Mouse (Mus musculus) midbrain, embryonic 14.5 days (tissue): ENCODE data around the gene Ttc9. TPM values are rescaled to one million over a fixed set of nuclear protein-coding genes. Genes with fewer than 3 reads are reported as not detected.

ENCODE experiments used
- ATAC-seq: fragments of 200-750 bp; cut with Nextera tagmentation; 2 replicates; pipeline ENCODE4 v1.8.0; 2017; ENCODE audit warnings: moderate number of reproducible peaks, moderate library complexity; ENCODE audit not compliant: low FRiP score, low TSS enrichment
- DNase-seq: peaks from one replicate; pipeline ENCODE4 v3.0.0-alpha.2; 2015
- H3K27ac ChIP-seq: fragments of 300-500 bp; sonication (generic); replicated peaks from 2 replicates; pipeline ENCODE4 v1.5.1; 2014; ENCODE audit warnings: mild to moderate bottlenecking, low read depth, low read length, moderate library complexity
- H3K27me3 ChIP-seq: fragments of 300-500 bp; sonication (generic); 2 replicates; pipeline ENCODE4 v1.6.1; 2014; ENCODE audit warnings: low read length, control low read depth, mixed read lengths; ENCODE audit not compliant: control insufficient read depth, insufficient read depth
- H3K36me3 ChIP-seq: fragments of 300-500 bp; sonication (generic); 2 replicates; pipeline ENCODE4 v1.6.1; 2014; ENCODE audit warnings: low read length, control low read depth; ENCODE audit not compliant: control insufficient read depth, insufficient read depth
- H3K4me1 ChIP-seq: fragments of 300-500 bp; sonication (generic); 2 replicates; pipeline ENCODE4 v1.6.1; 2014; ENCODE audit warnings: mild to moderate bottlenecking, antibody characterized with exemption, low read length, control low read depth; ENCODE audit not compliant: control insufficient read depth, insufficient read depth
- H3K4me2 ChIP-seq: fragments of 300-500 bp; sonication (generic); 2 replicates; pipeline ENCODE4 v1.6.1; 2014; ENCODE audit warnings: mild to moderate bottlenecking, low read length, moderate library complexity
- H3K4me3 ChIP-seq: fragments of 300-500 bp; sonication (generic); replicated peaks from 2 replicates; pipeline ENCODE4 v1.5.1; 2014; ENCODE audit warnings: low read depth, low read length
- H3K9ac ChIP-seq: fragments of 300-500 bp; sonication (generic); replicated peaks from 2 replicates; pipeline ENCODE4 v1.6.1; 2014; ENCODE audit warnings: mild to moderate bottlenecking, low read length, moderate library complexity
- H3K9me3 ChIP-seq: fragments of 300-500 bp; sonication (generic); 2 replicates; pipeline ENCODE4 v1.6.1; 2016; ENCODE audit warnings: low read length, control low read depth, mixed read lengths; ENCODE audit not compliant: control insufficient read depth
- WGBS: fragments of 180-500 bp; shearing (Covaris S2); extraction: QIAGEN DNeasy Blood & Tissue Kit; methylation state at CpG from one replicate; pipeline ENCODE4 v1.1.7; 2014; 5-methylcytosine and 5-hydroxymethylcytosine counted together
- polyA plus RNA-seq: library from polyadenylated mRNA; unstranded; fragments of >200 nt; fragmentation: Nextera tagmentation; extraction: Ambion mirVana; gene quantifications from 2 replicates; pipeline ENCODE4 v1.2.1, GENCODE M21; 2014

Gene Ttc9
- polyA plus RNA-seq, 1 experiment from 2014 or later: 10.7 TPM

DNA sequence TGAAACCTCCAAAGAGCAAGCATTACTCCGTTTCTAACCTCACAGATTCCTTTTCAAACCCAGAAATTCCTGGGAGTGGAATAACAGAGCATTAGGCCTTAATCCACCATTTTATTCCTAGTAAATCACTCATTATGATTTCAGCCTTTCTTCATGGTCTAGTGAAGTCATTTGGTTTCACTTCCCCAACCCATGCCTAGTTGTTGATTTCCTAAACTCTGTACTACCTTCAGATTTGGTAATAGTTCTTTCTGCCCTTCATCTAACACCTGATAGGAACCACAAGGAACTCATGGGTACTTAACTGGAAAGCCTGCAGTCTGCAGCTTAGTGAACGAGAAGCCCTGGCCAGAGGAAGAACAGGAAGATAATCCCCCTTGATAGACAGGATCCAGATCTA lies 44.5 kb downstream of the Ttc9 start:
- no peaks in the 10 kb centered on the region for H3K9me3 ChIP-seq
- no peak overlapping the region for H3K9ac ChIP-seq
- peak; percentile 24 for DNase-seq
- H3K4me1 ChIP-seq: no peaks in the 10 kb centered on the region
- H3K27me3 ChIP-seq: no peaks in the 10 kb centered on the region
- no peak for ATAC-seq
- no peaks in the 10 kb centered on the region for H3K36me3 ChIP-seq
- no peak overlapping the region for H3K4me2 ChIP-seq
- H3K4me3 ChIP-seq: no peak overlapping the region
- no peak overlapping the region for H3K27ac ChIP-seq
- WGBS: 12% methylated on average over 2 of the region's 2 CpGs

DNA sequence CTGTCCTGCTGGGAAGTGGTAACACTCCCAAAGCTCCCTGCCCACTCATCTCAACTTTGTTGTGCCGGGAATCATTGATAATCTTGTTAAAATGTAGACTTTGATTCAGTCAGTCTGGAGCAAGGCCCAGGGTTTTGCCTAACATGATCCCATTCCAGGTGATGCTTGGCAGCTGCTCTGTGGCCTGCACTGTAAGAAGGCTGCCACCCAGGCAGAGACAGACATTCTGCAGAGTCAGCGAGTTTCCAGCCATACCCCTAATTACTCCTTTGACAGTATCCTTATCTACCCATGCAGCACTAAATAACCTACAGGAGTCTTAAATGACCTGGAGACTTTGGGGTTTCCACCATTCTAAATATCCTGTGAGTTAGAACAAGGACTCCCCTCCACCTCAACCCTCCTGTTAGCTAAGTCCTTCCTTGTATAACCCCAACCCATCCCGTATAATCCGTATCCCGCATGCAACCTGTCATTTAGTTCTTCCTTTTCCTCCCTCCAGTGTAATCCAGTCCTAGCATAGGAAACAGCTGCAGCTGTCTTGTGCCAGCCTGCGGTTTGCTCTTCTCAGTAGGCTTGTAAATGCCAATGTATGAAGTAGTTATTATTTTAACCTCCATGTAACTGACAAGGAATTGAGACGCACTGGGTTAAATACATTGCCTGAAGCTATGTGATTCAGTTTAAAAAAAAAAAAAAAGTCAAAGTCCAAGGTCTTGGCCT lies 48.9 kb downstream of the Ttc9 start:
- no peaks in the 10 kb centered on the region for H3K36me3 ChIP-seq
- no peaks in the 10 kb centered on the region for H3K4me1 ChIP-seq
- no peaks in the 10 kb centered on the region for H3K27me3 ChIP-seq
- H3K4me3 ChIP-seq: no peak overlapping the region
- H3K27ac ChIP-seq: no peak overlapping the region
- H3K9me3 ChIP-seq: no peaks in the 10 kb centered on the region
- ATAC-seq (no peak), DNase-seq (no peak)
- WGBS: 76% methylated on average over 7 of the region's 7 CpGs
- no peak overlapping the region for H3K4me2 ChIP-seq
- H3K9ac ChIP-seq: no peak overlapping the region

GRCm38 (mm10) chr12:81683395-81683794 lies 52.3 kb downstream of the Ttc9 start:
- no peaks in the 10 kb centered on the region for H3K27me3 ChIP-seq
- H3K36me3 ChIP-seq: no peaks in the 10 kb centered on the region
- H3K4me1 ChIP-seq: peaks cover 8% of the 10 kb centered on the region
- H3K4me3 ChIP-seq: no peak overlapping the region
- H3K4me2 ChIP-seq: no peak overlapping the region
- 80% methylated on average over 11 of the region's 11 CpGs for WGBS
- DNase-seq: no peak
- no peak overlapping the region for H3K9ac ChIP-seq
- no peak overlapping the region for H3K27ac ChIP-seq
- ATAC-seq: no peak
- H3K9me3 ChIP-seq: no peaks in the 10 kb centered on the region

- ATAC-seq (no peak), DNase-seq (no peak)
- Histone ChIP-seq H3K4me1 (peaks cover 8% of the 10 kb centered on the region), H3K4me2 (no peak overlapping the region), H3K9ac (no peak overlapping the region), H3K27ac (no peak overlapping the region), H3K4me3 (no peak overlapping the region), H3K27me3 (no peaks in the 10 kb centered on the region), H3K36me3 (no peaks in the 10 kb centered on the region), H3K9me3 (no peaks in the 10 kb centered on the region)
- WGBS: 75% methylated on average over 6 of the region's 6 CpGs
Observed at GRCm38 (mm10) chr12:81684096-81684495, 53.0 kb downstream of the Ttc9 start.

GRCm38 (mm10) chr12:81685981-81686380 lies 54.9 kb downstream of the Ttc9 start:
- Histone ChIP-seq H3K36me3 (no peaks in the 10 kb centered on the region), H3K4me2 (no peak overlapping the region), H3K27ac (peak overlapping the region; percentile 46), H3K9me3 (no peaks in the 10 kb centered on the region), H3K9ac (no peak overlapping the region), H3K27me3 (no peaks in the 10 kb centered on the region), H3K4me3 (no peak overlapping the region), H3K4me1 (peaks cover 8% of the 10 kb centered on the region)
- ATAC-seq (no peak; the same call in 1 of the 2 replicates), DNase-seq (no peak)
- 37% methylated on average over 3 of the region's 3 CpGs for WGBS

GRCm38 (mm10) chr12:81686406-81687117 lies 55.5 kb downstream of the Ttc9 start:
- H3K4me3 ChIP-seq: no peak overlapping the region
- peak overlapping the region; percentile 46 for H3K27ac ChIP-seq
- peaks cover 8% of the 10 kb centered on the region for H3K4me1 ChIP-seq
- H3K36me3 ChIP-seq: no peaks in the 10 kb centered on the region
- 24% methylated on average over 12 of the region's 12 CpGs for WGBS
- DNase-seq: peak; percentile 65
- H3K9ac ChIP-seq: no peak overlapping the region
- H3K27me3 ChIP-seq: no peaks in the 10 kb centered on the region
- H3K9me3 ChIP-seq: no peaks in the 10 kb centered on the region
- peak overlapping the region; percentile 11; the same call in 1 of the 2 replicates for H3K4me2 ChIP-seq
- ATAC-seq: peak; percentile 73

DNA sequence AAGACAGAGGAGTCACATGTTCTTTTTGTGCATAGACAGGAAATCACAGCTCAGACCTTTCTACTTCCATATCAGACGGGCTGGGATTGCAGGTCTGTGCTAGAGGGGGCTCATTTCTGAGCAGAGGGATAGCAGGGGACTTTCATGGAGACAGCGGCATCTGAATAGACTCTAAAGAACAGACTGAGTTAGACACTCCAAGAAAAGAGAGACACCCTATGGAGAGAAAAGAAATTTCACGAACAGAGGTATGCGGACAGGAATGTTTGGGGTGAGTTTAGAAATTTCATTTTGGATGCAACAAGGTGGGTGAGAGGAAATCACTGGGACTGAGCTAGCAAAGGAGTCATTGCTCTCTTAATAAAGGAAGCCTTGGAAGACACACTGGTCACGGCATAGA lies 56.8 kb downstream of the Ttc9 start:
- Histone ChIP-seq H3K4me2 (no peak overlapping the region), H3K27me3 (no peaks in the 10 kb centered on the region), H3K9ac (no peak overlapping the region), H3K27ac (no peak overlapping the region), H3K4me1 (peaks cover 8% of the 10 kb centered on the region), H3K36me3 (no peaks in the 10 kb centered on the region), H3K9me3 (no peaks in the 10 kb centered on the region), H3K4me3 (no peak overlapping the region)
- ATAC-seq: no peak
- 85% methylated on average over 5 of the region's 5 CpGs for WGBS
- DNase-seq: no peak

DNA sequence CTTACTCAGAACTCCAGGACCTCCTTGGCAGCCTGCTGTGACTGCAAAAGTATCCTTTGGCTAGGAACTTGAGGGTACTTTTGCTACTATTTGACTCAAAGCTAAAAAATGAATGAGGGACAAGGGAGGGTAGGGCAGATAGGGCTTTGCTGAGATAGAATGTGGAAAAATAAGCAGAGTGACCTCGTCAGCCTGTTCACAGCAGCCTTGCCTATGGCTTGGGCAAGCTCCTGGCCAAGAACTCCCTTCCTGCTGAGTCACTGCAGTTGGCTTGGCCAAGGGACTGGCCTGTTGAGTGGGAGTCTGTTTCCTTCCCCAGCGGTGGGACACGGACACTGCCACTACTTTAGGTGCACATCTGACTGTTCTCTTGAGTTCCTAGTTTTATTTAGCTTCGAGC lies 57.5 kb downstream of the Ttc9 start:
- no peaks in the 10 kb centered on the region for H3K36me3 ChIP-seq
- peaks cover 8% of the 10 kb centered on the region for H3K4me1 ChIP-seq
- H3K4me3 ChIP-seq: no peak overlapping the region
- DNase-seq (no peak), ATAC-seq (no peak)
- H3K9me3 ChIP-seq: no peaks in the 10 kb centered on the region
- H3K27me3 ChIP-seq: no peaks in the 10 kb centered on the region
- no peak overlapping the region for H3K27ac ChIP-seq
- H3K9ac ChIP-seq: no peak overlapping the region
- H3K4me2 ChIP-seq: no peak overlapping the region
- WGBS: 88% methylated on average over 4 of the region's 4 CpGs
